Mouse (Mus musculus): ENCODE data around the gene Rapgef5. TPM values are rescaled to one million over a fixed set of nuclear protein-coding genes. Genes with fewer than 3 reads are reported as not detected.

The Rapgef5 gene
- polyA plus RNA-seq, 2 experiments: 1.2 to 1.5 TPM

DNA sequence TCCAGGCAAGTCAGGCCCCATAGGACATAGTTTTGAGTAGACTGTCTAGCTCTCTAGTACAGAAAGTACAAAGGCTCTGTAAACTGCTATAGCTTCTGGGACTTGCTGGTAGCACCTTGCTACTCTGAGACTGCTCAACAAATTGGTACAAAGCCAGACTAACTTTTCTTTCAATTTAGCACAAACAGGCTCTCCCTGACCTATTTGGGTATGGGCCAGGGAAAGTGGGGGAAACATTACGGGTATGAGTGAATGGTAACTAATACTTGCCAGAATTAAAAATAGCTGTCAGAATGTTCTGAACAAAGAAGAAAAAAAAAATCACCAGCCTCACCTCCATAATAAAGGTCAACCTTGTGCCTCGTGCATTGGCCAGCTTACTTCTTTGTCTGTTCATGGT, 24.1 kb downstream of the Rapgef5 start:
- Histone ChIP-seq H3K9me3 (ENCODE audit: control insufficient read depth, low read length) (no peaks in the 10 kb centered on the region), H3K4me3 (ENCODE audit: insufficient read depth in 1 of 2, low read depth in 2 of 2, low read length in 2 of 2) (no peak overlapping the region), H3K36me3 (replicated peaks; ENCODE audit: control insufficient read depth, insufficient read depth, low read depth) (no peaks in the 10 kb centered on the region), H3K27ac (no peak overlapping the region), H3K4me2 (ENCODE audit: low read depth) (no peak overlapping the region), H3K9ac (replicated peaks) (no peak overlapping the region), H3K27me3 (ENCODE audit: control insufficient read depth, insufficient read depth, low read length) (peaks cover 6% of the 10 kb centered on the region; the same call in 1 of the 2 replicates), H3K4me1 (replicated peaks; ENCODE audit: control insufficient read depth in 2 of 2, insufficient read depth in 2 of 2, low read length in 1 of 2) (no peaks in the 10 kb centered on the region; a peak in 1 of 4 replicates)
- WGBS (ENCODE audit: insufficient replicate concordance): 55% methylated on average over 2 of the region's 2 CpGs
- TF ChIP-seq EP300 (IDR thresholded peaks at IDR 0.05; ENCODE audit: low read depth): no peak
- TF ChIP-seq CTCF (IDR thresholded peaks at IDR 0.05; ENCODE audit: low read depth): no peak
- no peak for DNase-seq (ENCODE audit: low read depth in 3 of 3, low spot score in 3 of 3)
- ATAC-seq (ENCODE audit: insufficient read depth): no peak

GRCm38 (mm10) chr12:117545277-117545676, 29.0 kb downstream of the Rapgef5 start:
- Histone ChIP-seq H3K4me2 (ENCODE audit: low read depth) (no peak overlapping the region), H3K9ac (replicated peaks) (no peak overlapping the region), H3K4me1 (replicated peaks; ENCODE audit: control insufficient read depth in 2 of 2, insufficient read depth in 2 of 2, low read length in 1 of 2) (no peaks in the 10 kb centered on the region; a peak in 1 of 4 replicates), H3K4me3 (ENCODE audit: insufficient read depth in 1 of 2, low read depth in 2 of 2, low read length in 2 of 2) (no peak overlapping the region), H3K36me3 (replicated peaks; ENCODE audit: control insufficient read depth, insufficient read depth, low read depth) (no peaks in the 10 kb centered on the region), H3K9me3 (ENCODE audit: control insufficient read depth, low read length) (no peaks in the 10 kb centered on the region), H3K27ac (no peak overlapping the region), H3K27me3 (ENCODE audit: control insufficient read depth, insufficient read depth, low read length) (no peaks in the 10 kb centered on the region; the same call in 1 of the 2 replicates)
- 49% methylated on average over 6 of the region's 6 CpGs for WGBS (ENCODE audit: insufficient replicate concordance)
- TF ChIP-seq EP300 (IDR thresholded peaks at IDR 0.05; ENCODE audit: low read depth) (no peak), CTCF (IDR thresholded peaks at IDR 0.05; ENCODE audit: low read depth) (no peak)
- DNase-seq (ENCODE audit: low read depth in 3 of 3, low spot score in 3 of 3) (no peak), ATAC-seq (ENCODE audit: insufficient read depth) (peak; percentile 43; the same call in 1 of the 2 replicates)

- Histone ChIP-seq H3K36me3 (replicated peaks; ENCODE audit: control insufficient read depth, insufficient read depth, low read depth) (no peaks in the 10 kb centered on the region), H3K9ac (replicated peaks) (no peak overlapping the region), H3K9me3 (ENCODE audit: control insufficient read depth, low read length) (no peaks in the 10 kb centered on the region), H3K27me3 (ENCODE audit: control insufficient read depth, insufficient read depth, low read length) (peaks cover 6% of the 10 kb centered on the region; the same call in 1 of the 2 replicates), H3K4me3 (ENCODE audit: insufficient read depth in 1 of 2, low read depth in 2 of 2, low read length in 2 of 2) (no peak overlapping the region), H3K4me1 (replicated peaks; ENCODE audit: control insufficient read depth in 2 of 2, insufficient read depth in 2 of 2, low read length in 1 of 2) (peaks cover 0 to 2% of the 10 kb centered on the region in 2 experiments; a peak in 2 of 4 replicates), H3K27ac (no peak overlapping the region), H3K4me2 (ENCODE audit: low read depth) (no peak overlapping the region)
- 73% methylated on average over 5 of the region's 5 CpGs for WGBS (ENCODE audit: insufficient replicate concordance)
- no peak for TF ChIP-seq CTCF (IDR thresholded peaks at IDR 0.05; ENCODE audit: low read depth)
- TF ChIP-seq EP300 (IDR thresholded peaks at IDR 0.05; ENCODE audit: low read depth): no peak
- ATAC-seq (ENCODE audit: insufficient read depth): no peak
- no peak for DNase-seq (ENCODE audit: low read depth in 3 of 3, low spot score in 3 of 3)
Measured at GRCm38 (mm10) chr12:117553353-117553752, 37.1 kb downstream of the Rapgef5 start.

DNA sequence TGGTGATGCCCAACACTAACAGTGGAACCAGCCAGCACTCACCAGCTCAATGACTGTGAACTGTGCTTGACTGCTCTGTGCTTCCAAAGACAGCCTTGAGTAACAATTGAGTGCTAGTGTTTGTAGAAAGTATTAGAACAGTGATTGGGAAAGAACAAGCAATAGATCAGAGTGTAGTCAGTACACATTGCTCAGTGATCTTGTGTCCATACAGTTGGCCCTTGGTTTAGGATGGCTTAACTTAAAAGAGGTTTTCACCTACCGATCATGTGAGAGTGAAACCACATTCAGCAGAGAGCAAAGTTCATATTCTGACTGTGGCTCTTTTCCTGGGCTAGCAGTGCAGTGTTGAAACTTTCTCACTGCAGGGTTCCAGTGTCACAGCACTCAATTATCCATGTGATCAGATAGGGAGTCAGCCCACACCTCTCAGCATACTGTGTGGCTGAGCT, 38.4 kb downstream of the Rapgef5 start:
- DNase-seq (ENCODE audit: low read depth in 3 of 3, low spot score in 3 of 3) (peak; percentile 16 to 33 (median 17)), ATAC-seq (ENCODE audit: insufficient read depth) (peak; percentile 75)
- TF ChIP-seq CTCF (IDR thresholded peaks at IDR 0.05; ENCODE audit: low read depth) (no peak), EP300 (IDR thresholded peaks at IDR 0.05; ENCODE audit: low read depth) (no peak)
- peaks cover 6% of the 10 kb centered on the region; the same call in 1 of the 2 replicates for H3K27me3 ChIP-seq (ENCODE audit: control insufficient read depth, insufficient read depth, low read length)
- H3K36me3 ChIP-seq (replicated peaks; ENCODE audit: control insufficient read depth, insufficient read depth, low read depth): no peaks in the 10 kb centered on the region
- no peak overlapping the region for H3K4me2 ChIP-seq (ENCODE audit: low read depth)
- H3K9me3 ChIP-seq (ENCODE audit: control insufficient read depth, low read length): no peaks in the 10 kb centered on the region
- H3K27ac ChIP-seq: no peak overlapping the region
- WGBS (ENCODE audit: insufficient replicate concordance): 54% methylated on average over 1 of the region's 1 CpGs
- peaks cover 0 to 2% of the 10 kb centered on the region in 2 experiments; a peak in 2 of 4 replicates for H3K4me1 ChIP-seq (replicated peaks; ENCODE audit: control insufficient read depth in 2 of 2, insufficient read depth in 2 of 2, low read length in 1 of 2)
- H3K9ac ChIP-seq (replicated peaks): no peak overlapping the region
- H3K4me3 ChIP-seq (ENCODE audit: insufficient read depth in 1 of 2, low read depth in 2 of 2, low read length in 2 of 2): no peak overlapping the region

DNA sequence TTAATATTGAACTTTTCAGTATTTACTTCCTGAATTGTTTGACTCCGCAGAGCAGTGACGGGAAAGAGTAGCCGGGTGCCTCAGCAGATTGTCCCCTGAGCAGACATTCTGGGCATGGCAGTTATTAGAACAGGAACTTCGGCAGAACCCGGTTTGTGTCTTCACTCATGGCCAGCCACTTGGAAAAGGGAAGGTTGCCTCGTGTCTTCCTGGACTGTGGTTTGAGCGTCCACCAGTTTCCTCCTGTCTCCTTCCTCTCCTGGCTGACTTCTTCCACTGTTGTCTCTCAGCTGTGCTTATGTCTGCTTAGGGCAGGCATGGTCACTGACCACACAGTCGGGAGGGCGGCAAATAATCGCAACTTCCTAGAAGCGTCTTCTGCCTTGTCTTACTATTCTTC, 44.2 kb downstream of the Rapgef5 start:
- no peak overlapping the region for H3K4me3 ChIP-seq (ENCODE audit: insufficient read depth in 1 of 2, low read depth in 2 of 2, low read length in 2 of 2)
- H3K27ac ChIP-seq: no peak overlapping the region
- no peaks in the 10 kb centered on the region for H3K4me1 ChIP-seq (replicated peaks; ENCODE audit: control insufficient read depth in 2 of 2, insufficient read depth in 2 of 2, low read length in 1 of 2)
- ATAC-seq (ENCODE audit: insufficient read depth) (peak; percentile 32; the same call in 1 of the 2 replicates), DNase-seq (ENCODE audit: low read depth in 3 of 3, low spot score in 3 of 3) (peak in 1 of 3 experiments; percentile 11)
- WGBS (ENCODE audit: insufficient replicate concordance): 13% methylated on average over 11 of the region's 11 CpGs
- peaks cover 7% of the 10 kb centered on the region; the same call in 1 of the 2 replicates for H3K27me3 ChIP-seq (ENCODE audit: control insufficient read depth, insufficient read depth, low read length)
- peak overlapping the region; percentile 1; the same call in 1 of the 2 replicates for H3K4me2 ChIP-seq (ENCODE audit: low read depth)
- no peak overlapping the region for H3K9ac ChIP-seq (replicated peaks)
- TF ChIP-seq EP300 (IDR thresholded peaks at IDR 0.05; ENCODE audit: low read depth): no peak
- no peak for TF ChIP-seq CTCF (IDR thresholded peaks at IDR 0.05; ENCODE audit: low read depth)
- H3K9me3 ChIP-seq (ENCODE audit: control insufficient read depth, low read length): no peaks in the 10 kb centered on the region
- no peaks in the 10 kb centered on the region for H3K36me3 ChIP-seq (replicated peaks; ENCODE audit: control insufficient read depth, insufficient read depth, low read depth)

All from liver, embryonic 14.5 days (tissue).